Mouse (Mus musculus) heart, embryonic 13.5 days (tissue): ENCODE measurements around the gene Tmprss12. TPM values are rescaled to one million over a fixed set of nuclear protein-coding genes. Genes with fewer than 3 reads are reported as not detected.

ENCODE experiments used
- ATAC-seq: fragments of 200-750 bp; cut with Nextera tagmentation; 2 replicates; pipeline ENCODE4 v1.8.0; 2017; ENCODE audit warnings: moderate TSS enrichment; ENCODE audit not compliant: insufficient number of reproducible peaks, low FRiP score, low TSS enrichment; ENCODE audit errors: extremely low read depth
- H3K27ac ChIP-seq: fragments of 300-500 bp; sonication (generic); replicated peaks from 2 replicates; pipeline ENCODE4 v1.5.1; 2015; ENCODE audit warnings: moderate library complexity, mild to moderate bottlenecking, inconsistent platforms
- H3K27me3 ChIP-seq: fragments of 300-500 bp; sonication (generic); replicated peaks from 2 replicates; pipeline ENCODE4 v1.6.1; 2015; ENCODE audit warnings: mild to moderate bottlenecking, inconsistent platforms
- H3K36me3 ChIP-seq: fragments of 300-500 bp; sonication (generic); 2 replicates; pipeline ENCODE4 v1.6.1; 2015; ENCODE audit warnings: mild to moderate bottlenecking, inconsistent platforms
- H3K4me1 ChIP-seq: fragments of 300-500 bp; sonication (generic); 2 replicates; pipeline ENCODE4 v1.6.1; 2015; ENCODE audit warnings: inconsistent platforms
- H3K4me2 ChIP-seq: fragments of 300-500 bp; sonication (generic); 2 replicates; pipeline ENCODE4 v1.6.1; 2015; ENCODE audit warnings: inconsistent platforms, mild to moderate bottlenecking, moderate library complexity
- H3K4me3 ChIP-seq: fragments of 300-500 bp; sonication (generic); 2 replicates; pipeline ENCODE4 v1.5.1; 2015; ENCODE audit warnings: moderate library complexity, mild to moderate bottlenecking, inconsistent platforms
- H3K9ac ChIP-seq: fragments of 300-500 bp; sonication (generic); 2 replicates; pipeline ENCODE4 v1.6.1; 2015; ENCODE audit warnings: inconsistent platforms, mild to moderate bottlenecking, moderate library complexity
- H3K9me3 ChIP-seq: fragments of 300-500 bp; sonication (generic); 2 replicates; pipeline ENCODE4 v1.6.1; 2016; ENCODE audit warnings: inconsistent platforms
- WGBS: fragments of 180-500 bp; shearing (Covaris S2); methylation state at CpG from one replicate; pipeline ENCODE4 v1.1.7; 2015; ENCODE audit warnings: mixed read lengths; 5-methylcytosine and 5-hydroxymethylcytosine counted together
- polyA plus RNA-seq: library from polyadenylated mRNA; unstranded; fragments of >200 nt; fragmentation: Nextera tagmentation; extraction: Ambion mirVana; gene quantifications from 2 replicates; pipeline ENCODE4 v1.2.1, GENCODE M21; 2015

The Tmprss12 gene
- polyA plus RNA-seq, 1 experiment from 2014 or later: not detected

- Histone ChIP-seq H3K36me3 (no peaks in the 10 kb centered on the region), H3K27me3 (peaks cover 2% of the 10 kb centered on the region; the same call in 1 of the 2 replicates), H3K9me3 (peaks cover 4% of the 10 kb centered on the region; the same call in 1 of the 2 replicates), H3K4me3 (no peak overlapping the region), H3K4me1 (no peaks in the 10 kb centered on the region), H3K27ac (no peak overlapping the region), H3K9ac (no peak overlapping the region), H3K4me2 (no peak overlapping the region)
- no peak for ATAC-seq
- 94% methylated on average over 4 of the region's 4 CpGs for WGBS
These were observed 4.2 kb upstream of the Tmprss12 start for GRCm38 (mm10) chr15:100276403-100276802.

- Histone ChIP-seq H3K9me3 (peaks cover 4% of the 10 kb centered on the region; the same call in 1 of the 2 replicates), H3K4me1 (no peaks in the 10 kb centered on the region), H3K27ac (no peak overlapping the region), H3K36me3 (no peaks in the 10 kb centered on the region), H3K4me3 (no peak overlapping the region), H3K27me3 (no peaks in the 10 kb centered on the region), H3K4me2 (no peak overlapping the region), H3K9ac (no peak overlapping the region)
- ATAC-seq: no peak
- 82% methylated on average over 3 of the region's 3 CpGs for WGBS
These were observed 3.1 kb upstream of the Tmprss12 start for GRCm38 (mm10) chr15:100277586-100277985.

- Histone ChIP-seq H3K9me3 (no peaks in the 10 kb centered on the region), H3K4me3 (no peak overlapping the region), H3K4me1 (no peaks in the 10 kb centered on the region), H3K27me3 (peaks cover 19% of the 10 kb centered on the region), H3K9ac (no peak overlapping the region), H3K4me2 (no peak overlapping the region), H3K36me3 (no peaks in the 10 kb centered on the region), H3K27ac (no peak overlapping the region)
- no peak for ATAC-seq
- WGBS: 81% methylated on average over 6 of the region's 6 CpGs
These were observed 8.3 kb downstream of the Tmprss12 start for GRCm38 (mm10) chr15:100288980-100289379.

- 74% methylated on average over 5 of the region's 5 CpGs for WGBS
These were observed 10.2 kb downstream of the Tmprss12 start for GRCm38 (mm10) chr15:100290858-100291257.

GRCm38 (mm10) chr15:100292326-100292725, 11.7 kb downstream of the Tmprss12 start:
- ATAC-seq: no peak
- WGBS: 61% methylated on average over 7 of the region's 7 CpGs

More at GRCm38 (mm10) chr15:100290858-100291257, 10.2 kb downstream of the Tmprss12 start:
- no peak for ATAC-seq
- H3K27me3 ChIP-seq: peaks cover 20% of the 10 kb centered on the region; the same call in 1 of the 2 replicates
- no peak overlapping the region for H3K27ac ChIP-seq
- no peaks in the 10 kb centered on the region for H3K36me3 ChIP-seq
- no peak overlapping the region for H3K4me2 ChIP-seq
- no peak overlapping the region for H3K9ac ChIP-seq
- H3K4me1 ChIP-seq: no peaks in the 10 kb centered on the region
- no peaks in the 10 kb centered on the region for H3K9me3 ChIP-seq
- H3K4me3 ChIP-seq: no peak overlapping the region

GRCm38 (mm10) chr15:100297856-100298255, 17.2 kb downstream of the Tmprss12 start:
- no peak overlapping the region for H3K27ac ChIP-seq
- no peak overlapping the region for H3K4me2 ChIP-seq
- H3K9ac ChIP-seq: no peak overlapping the region
- no peaks in the 10 kb centered on the region for H3K36me3 ChIP-seq
- H3K9me3 ChIP-seq: no peaks in the 10 kb centered on the region
- H3K27me3 ChIP-seq: peaks cover 20% of the 10 kb centered on the region
- WGBS: 81% methylated on average over 5 of the region's 5 CpGs
- ATAC-seq: no peak
- no peaks in the 10 kb centered on the region for H3K4me1 ChIP-seq
- H3K4me3 ChIP-seq: no peak overlapping the region

More at GRCm38 (mm10) chr15:100292326-100292725, 11.7 kb downstream of the Tmprss12 start:
- no peak overlapping the region for H3K4me3 ChIP-seq
- H3K4me1 ChIP-seq: no peaks in the 10 kb centered on the region
- no peak overlapping the region for H3K4me2 ChIP-seq
- H3K36me3 ChIP-seq: no peaks in the 10 kb centered on the region
- H3K9ac ChIP-seq: no peak overlapping the region
- H3K27ac ChIP-seq: no peak overlapping the region
- peaks cover 22% of the 10 kb centered on the region; the same call in 1 of the 2 replicates for H3K27me3 ChIP-seq
- H3K9me3 ChIP-seq: no peaks in the 10 kb centered on the region

- 70% methylated on average over 6 of the region's 6 CpGs for WGBS
- ATAC-seq: no peak
- no peaks in the 10 kb centered on the region for H3K36me3 ChIP-seq
These were observed 19.9 kb downstream of the Tmprss12 start for GRCm38 (mm10) chr15:100300499-100300898.

GRCm38 (mm10) chr15:100301556-100301955, 20.9 kb downstream of the Tmprss12 start:
- no peak overlapping the region for H3K9ac ChIP-seq
- peaks cover 12% of the 10 kb centered on the region for H3K4me1 ChIP-seq
- H3K4me2 ChIP-seq: no peak overlapping the region
- no peak overlapping the region for H3K4me3 ChIP-seq
- no peaks in the 10 kb centered on the region for H3K36me3 ChIP-seq
- 80% methylated on average over 15 of the region's 15 CpGs for WGBS
- H3K9me3 ChIP-seq: no peaks in the 10 kb centered on the region
- peaks cover 13% of the 10 kb centered on the region for H3K27me3 ChIP-seq
- no peak for ATAC-seq
- H3K27ac ChIP-seq: no peak overlapping the region

More at GRCm38 (mm10) chr15:100300499-100300898, 19.9 kb downstream of the Tmprss12 start:
- peaks cover 11% of the 10 kb centered on the region for H3K4me1 ChIP-seq
- no peak overlapping the region for H3K27ac ChIP-seq
- H3K27me3 ChIP-seq: peaks cover 16% of the 10 kb centered on the region
- H3K9ac ChIP-seq: no peak overlapping the region
- H3K4me3 ChIP-seq: no peak overlapping the region
- no peaks in the 10 kb centered on the region for H3K9me3 ChIP-seq
- H3K4me2 ChIP-seq: no peak overlapping the region

GRCm38 (mm10) chr15:100303428-100304018, 22.9 kb downstream of the Tmprss12 start:
- peak overlapping the region; percentile 84; the same call in 1 of the 2 replicates for H3K9ac ChIP-seq
- H3K4me3 ChIP-seq: peak overlapping the region; percentile 63
- no peaks in the 10 kb centered on the region for H3K36me3 ChIP-seq
- H3K27me3 ChIP-seq: peaks cover 13% of the 10 kb centered on the region
- ATAC-seq: no peak
- peaks cover 12% of the 10 kb centered on the region for H3K4me1 ChIP-seq
- no peaks in the 10 kb centered on the region for H3K9me3 ChIP-seq
- H3K4me2 ChIP-seq: peak overlapping the region; percentile 84
- H3K27ac ChIP-seq: peak overlapping the region; percentile 74
- WGBS: 56% methylated on average over 8 of the region's 8 CpGs

GRCm38 (mm10) chr15:100304019-100304991, 23.7 kb downstream of the Tmprss12 start, which contains the start of gene Mettl7a1:
TSS of gene Mettl7a1 (plus strand) at chr15:100304140.
- 3% methylated on average over 24 of the region's 30 CpGs for WGBS
- ATAC-seq: peak; percentile 75
- H3K27me3 ChIP-seq: peaks cover 10% of the 10 kb centered on the region
- H3K9me3 ChIP-seq: no peaks in the 10 kb centered on the region
- peak within 1 kb of the TSS; percentile 84 for H3K9ac ChIP-seq
- peak within 1 kb of the TSS; percentile 63 for H3K4me3 ChIP-seq
- H3K36me3 ChIP-seq: no peaks in the 10 kb centered on the region
- peak within 1 kb of the TSS; percentile 74 for H3K27ac ChIP-seq
- peaks cover 12% of the 10 kb centered on the region for H3K4me1 ChIP-seq
- H3K4me2 ChIP-seq: peak within 1 kb of the TSS; percentile 84

- Histone ChIP-seq H3K27ac (no peak overlapping the region), H3K4me1 (peaks cover 12% of the 10 kb centered on the region), H3K9me3 (no peaks in the 10 kb centered on the region), H3K4me3 (peak overlapping the region; percentile 63), H3K36me3 (no peaks in the 10 kb centered on the region), H3K27me3 (peaks cover 7% of the 10 kb centered on the region), H3K4me2 (peak overlapping the region; percentile 84), H3K9ac (no peak overlapping the region)
- WGBS: 63% methylated on average over 2 of the region's 2 CpGs
- ATAC-seq: no peak
These were observed 25.6 kb downstream of the Tmprss12 start for GRCm38 (mm10) chr15:100306201-100306600.
